Mouse (Mus musculus) neural tube, embryonic 12.5 days (tissue): ENCODE data around the gene Bsn. TPM values are rescaled to one million over a fixed set of nuclear protein-coding genes. Genes with fewer than 3 reads are reported as not detected.

ENCODE experiments used
- ATAC-seq: fragments of 200-750 bp; cut with Nextera tagmentation; 2 replicates; pipeline ENCODE4 v1.8.0; 2017; ENCODE audit warnings: low read depth, mild to moderate bottlenecking, moderate TSS enrichment, moderate library complexity; ENCODE audit not compliant: low FRiP score
- H3K27ac ChIP-seq: fragments of 300-500 bp; sonication (generic); 2 replicates; pipeline ENCODE4 v1.5.1; 2016
- H3K27me3 ChIP-seq: fragments of 300-500 bp; sonication (generic); replicated peaks from 2 replicates; pipeline ENCODE4 v1.6.1; 2016; ENCODE audit warnings: mild to moderate bottlenecking
- H3K36me3 ChIP-seq: fragments of 300-500 bp; sonication (generic); 2 replicates; pipeline ENCODE4 v1.6.1; 2016; ENCODE audit warnings: mild to moderate bottlenecking
- H3K4me1 ChIP-seq: fragments of 300-500 bp; sonication (generic); 2 replicates; pipeline ENCODE4 v1.6.1; 2016
- H3K4me2 ChIP-seq: fragments of 300-500 bp; sonication (generic); replicated peaks from 2 replicates; pipeline ENCODE4 v1.6.1; 2016; ENCODE audit warnings: mild to moderate bottlenecking
- H3K4me3 ChIP-seq: fragments of 300-500 bp; sonication (generic); 2 replicates; pipeline ENCODE4 v1.5.1; 2016
- H3K9ac ChIP-seq: fragments of 300-500 bp; sonication (generic); 2 replicates; pipeline ENCODE4 v1.6.1; 2016; ENCODE audit warnings: mild to moderate bottlenecking
- H3K9me3 ChIP-seq: fragments of 300-500 bp; sonication (generic); 2 replicates; pipeline ENCODE4 v1.6.1; 2016; ENCODE audit warnings: mild to moderate bottlenecking
- WGBS: fragments of 180-500 bp; shearing (Covaris S2); methylation state at CpG from one replicate; pipeline ENCODE4 v1.1.7; 2016; 5-methylcytosine and 5-hydroxymethylcytosine counted together
- polyA plus RNA-seq: library from polyadenylated mRNA; unstranded; fragments of >200 nt; fragmentation: Nextera tagmentation; extraction: Ambion mirVana; gene quantifications from 2 replicates; pipeline ENCODE4 v1.2.1, GENCODE M21; 2016

Gene Bsn
- polyA plus RNA-seq, 1 experiment from 2014 or later: 5.3 TPM

- peak overlapping the region; percentile 81 for H3K9ac ChIP-seq
- H3K27me3 ChIP-seq: peaks cover 4% of the 10 kb centered on the region; the same call in 1 of the 2 replicates
- no peaks in the 10 kb centered on the region; the same call in 1 of the 2 replicates for H3K36me3 ChIP-seq
- peaks cover 17% of the 10 kb centered on the region; the same call in 1 of the 2 replicates for H3K4me1 ChIP-seq
- peak overlapping the region; percentile 72 for H3K4me3 ChIP-seq
- no peaks in the 10 kb centered on the region for H3K9me3 ChIP-seq
- no peak for ATAC-seq
- WGBS: 36% methylated on average over 5 of the region's 5 CpGs
- no peak overlapping the region for H3K27ac ChIP-seq
- peak overlapping the region; percentile 75 for H3K4me2 ChIP-seq
These were observed 747 bp downstream of the Bsn start for GRCm38 (mm10) chr9:108189488-108189786.

- no peak overlapping the region for H3K27ac ChIP-seq
- H3K27me3 ChIP-seq: peaks cover 4% of the 10 kb centered on the region; the same call in 1 of the 2 replicates
- H3K4me1 ChIP-seq: peaks cover 17% of the 10 kb centered on the region; the same call in 1 of the 2 replicates
- no peaks in the 10 kb centered on the region for H3K9me3 ChIP-seq
- H3K9ac ChIP-seq: 0 out of 2 replicates have a peak overlapping the region, but pooled peaks have one; percentile 81
- no peak for ATAC-seq
- no peaks in the 10 kb centered on the region; the same call in 1 of the 2 replicates for H3K36me3 ChIP-seq
- H3K4me3 ChIP-seq: peak overlapping the region; percentile 72
- H3K4me2 ChIP-seq: peak overlapping the region; percentile 75
- 86% methylated on average over 7 of the region's 7 CpGs for WGBS
These were observed 1.2 kb downstream of the Bsn start for GRCm38 (mm10) chr9:108189023-108189422.

GRCm38 (mm10) chr9:108188511-108188910 lies 1.7 kb downstream of the Bsn start:
- Histone ChIP-seq H3K4me3 (no peak overlapping the region), H3K9me3 (no peaks in the 10 kb centered on the region), H3K27ac (no peak overlapping the region), H3K27me3 (peaks cover 4% of the 10 kb centered on the region; the same call in 1 of the 2 replicates), H3K4me2 (peak overlapping the region; percentile 75), H3K4me1 (peaks cover 17% of the 10 kb centered on the region; the same call in 1 of the 2 replicates), H3K36me3 (no peaks in the 10 kb centered on the region; the same call in 1 of the 2 replicates), H3K9ac (0 out of 2 replicates have a peak overlapping the region, but pooled peaks have one; percentile 14)
- WGBS: 84% methylated on average over 8 of the region's 8 CpGs
- no peak for ATAC-seq

GRCm38 (mm10) chr9:108187616-108188015 lies 2.6 kb downstream of the Bsn start:
- peaks cover 17% of the 10 kb centered on the region; the same call in 1 of the 2 replicates for H3K4me1 ChIP-seq
- H3K4me2 ChIP-seq: no peak overlapping the region
- H3K9ac ChIP-seq: no peak overlapping the region
- H3K27ac ChIP-seq: no peak overlapping the region
- no peaks in the 10 kb centered on the region for H3K9me3 ChIP-seq
- H3K4me3 ChIP-seq: no peak overlapping the region
- WGBS: 41% methylated on average over 6 of the region's 6 CpGs
- H3K36me3 ChIP-seq: no peaks in the 10 kb centered on the region; the same call in 1 of the 2 replicates
- H3K27me3 ChIP-seq: peaks cover 4% of the 10 kb centered on the region; the same call in 1 of the 2 replicates
- ATAC-seq: no peak

GRCm38 (mm10) chr9:108185786-108186185 lies 4.4 kb downstream of the Bsn start:
- Histone ChIP-seq H3K36me3 (no peaks in the 10 kb centered on the region; the same call in 1 of the 2 replicates), H3K27me3 (no peaks in the 10 kb centered on the region), H3K4me3 (no peak overlapping the region), H3K9ac (no peak overlapping the region), H3K9me3 (no peaks in the 10 kb centered on the region), H3K4me2 (no peak overlapping the region), H3K4me1 (peaks cover 17% of the 10 kb centered on the region; the same call in 1 of the 2 replicates), H3K27ac (no peak overlapping the region)
- 85% methylated on average over 8 of the region's 8 CpGs for WGBS
- ATAC-seq: no peak

GRCm38 (mm10) chr9:108183531-108183994 lies 6.6 kb downstream of the Bsn start:
- H3K36me3 ChIP-seq: no peaks in the 10 kb centered on the region; the same call in none of the 2 replicates
- H3K4me1 ChIP-seq: peaks cover 5% of the 10 kb centered on the region; the same call in 1 of the 2 replicates
- no peak overlapping the region for H3K9ac ChIP-seq
- H3K4me2 ChIP-seq: no peak overlapping the region
- no peaks in the 10 kb centered on the region for H3K27me3 ChIP-seq
- no peak for ATAC-seq
- no peaks in the 10 kb centered on the region for H3K9me3 ChIP-seq
- H3K4me3 ChIP-seq: no peak overlapping the region
- no peak overlapping the region for H3K27ac ChIP-seq
- 92% methylated on average over 19 of the region's 19 CpGs for WGBS

- H3K9me3 ChIP-seq: no peaks in the 10 kb centered on the region
- no peaks in the 10 kb centered on the region for H3K27me3 ChIP-seq
- 67% methylated on average over 11 of the region's 11 CpGs for WGBS
- no peak overlapping the region for H3K4me2 ChIP-seq
- no peak overlapping the region for H3K9ac ChIP-seq
- no peak overlapping the region for H3K4me3 ChIP-seq
- no peaks in the 10 kb centered on the region; the same call in none of the 2 replicates for H3K36me3 ChIP-seq
- no peak overlapping the region for H3K27ac ChIP-seq
- no peak for ATAC-seq
- no peaks in the 10 kb centered on the region for H3K4me1 ChIP-seq
These were observed 7.2 kb downstream of the Bsn start for GRCm38 (mm10) chr9:108182806-108183506.

- Histone ChIP-seq H3K36me3 (no peaks in the 10 kb centered on the region; the same call in 1 of the 2 replicates), H3K4me1 (no peaks in the 10 kb centered on the region), H3K27ac (no peak overlapping the region), H3K4me3 (no peak overlapping the region), H3K9ac (no peak overlapping the region), H3K9me3 (no peaks in the 10 kb centered on the region), H3K4me2 (no peak overlapping the region), H3K27me3 (no peaks in the 10 kb centered on the region)
- WGBS: 81% methylated on average over 5 of the region's 5 CpGs
- no peak for ATAC-seq
These were observed 11.8 kb downstream of the Bsn start for GRCm38 (mm10) chr9:108178391-108178790.

- no peak for ATAC-seq
- Histone ChIP-seq H3K27ac (no peak overlapping the region), H3K4me2 (no peak overlapping the region), H3K27me3 (no peaks in the 10 kb centered on the region), H3K4me1 (no peaks in the 10 kb centered on the region), H3K4me3 (no peak overlapping the region), H3K9me3 (no peaks in the 10 kb centered on the region), H3K9ac (no peak overlapping the region), H3K36me3 (no peaks in the 10 kb centered on the region; the same call in 1 of the 2 replicates)
- 82% methylated on average over 19 of the region's 19 CpGs for WGBS
These were observed 14.9 kb downstream of the Bsn start for GRCm38 (mm10) chr9:108175116-108175838.

GRCm38 (mm10) chr9:108172777-108173350 lies 17.3 kb downstream of the Bsn start:
- no peak for ATAC-seq
- no peaks in the 10 kb centered on the region for H3K27me3 ChIP-seq
- no peaks in the 10 kb centered on the region for H3K4me1 ChIP-seq
- no peak overlapping the region for H3K4me2 ChIP-seq
- H3K9me3 ChIP-seq: no peaks in the 10 kb centered on the region
- H3K4me3 ChIP-seq: no peak overlapping the region
- H3K36me3 ChIP-seq: peaks cover 2% of the 10 kb centered on the region; the same call in 1 of the 2 replicates
- H3K27ac ChIP-seq: no peak overlapping the region
- 90% methylated on average over 5 of the region's 5 CpGs for WGBS
- H3K9ac ChIP-seq: no peak overlapping the region

- no peak overlapping the region for H3K4me3 ChIP-seq
- H3K36me3 ChIP-seq: peaks cover 2% of the 10 kb centered on the region; the same call in 1 of the 2 replicates
- H3K27me3 ChIP-seq: no peaks in the 10 kb centered on the region
- H3K27ac ChIP-seq: no peak overlapping the region
- H3K9me3 ChIP-seq: no peaks in the 10 kb centered on the region
- no peaks in the 10 kb centered on the region for H3K4me1 ChIP-seq
- H3K4me2 ChIP-seq: no peak overlapping the region
- no peak overlapping the region for H3K9ac ChIP-seq
- 87% methylated on average over 10 of the region's 10 CpGs for WGBS
- ATAC-seq: no peak
These were observed 20.4 kb downstream of the Bsn start for GRCm38 (mm10) chr9:108169751-108170150.

- Histone ChIP-seq H3K36me3 (peaks cover 2% of the 10 kb centered on the region; the same call in 1 of the 2 replicates), H3K27ac (no peak overlapping the region), H3K4me2 (no peak overlapping the region), H3K4me1 (no peaks in the 10 kb centered on the region), H3K9me3 (no peaks in the 10 kb centered on the region), H3K9ac (no peak overlapping the region), H3K4me3 (no peak overlapping the region), H3K27me3 (no peaks in the 10 kb centered on the region)
- no peak for ATAC-seq
- WGBS: 45% methylated on average over 8 of the region's 8 CpGs
These were observed 25.0 kb downstream of the Bsn start for GRCm38 (mm10) chr9:108165143-108165542.
